Mouse (Mus musculus) stomach, postnatal 0 days (tissue): ENCODE results near the gene Zc3hav1. TPM values are rescaled to one million over a fixed set of nuclear protein-coding genes. Genes with fewer than 3 reads are reported as not detected.
A peak's percentile ranks its signal among the peaks of the same experiment; 100 is the strongest.

Experiments used
- ATAC-seq: fragments of 200-750 bp; cut with Nextera tagmentation; 2 replicates; pipeline ENCODE4 v1.8.0; 2017; ENCODE audit not compliant: low FRiP score, low TSS enrichment
- DNase-seq: peaks from one replicate; pipeline ENCODE4 v3.0.0-alpha.2; 2016; ENCODE audit warnings: low spot score
- H3K27ac ChIP-seq: fragments of 300-500 bp; sonication (generic); replicated peaks from 2 replicates; pipeline ENCODE4 v1.5.1; 2014; ENCODE audit warnings: mild to moderate bottlenecking, control low read depth
- H3K27me3 ChIP-seq: fragments of 300-500 bp; sonication (generic); 2 replicates; pipeline ENCODE4 v1.6.1; 2014; ENCODE audit warnings: low read length; ENCODE audit not compliant: control insufficient read depth, insufficient read depth
- H3K36me3 ChIP-seq: fragments of 300-500 bp; sonication (generic); 2 replicates; pipeline ENCODE4 v1.6.1; 2014; ENCODE audit warnings: low read length, mixed read lengths; ENCODE audit not compliant: control insufficient read depth, insufficient read depth
- H3K4me1 ChIP-seq: fragments of 300-500 bp; sonication (generic); replicated peaks from 2 replicates; pipeline ENCODE4 v1.6.1; 2014; ENCODE audit warnings: antibody characterized with exemption; ENCODE audit not compliant: control insufficient read depth, insufficient read depth
- H3K4me2 ChIP-seq: fragments of 300-500 bp; sonication (generic); replicated peaks from 2 replicates; pipeline ENCODE4 v1.6.1; 2014; ENCODE audit warnings: low read depth, mild to moderate bottlenecking, control low read depth, moderate library complexity
- H3K4me3 ChIP-seq: fragments of 300-500 bp; sonication (generic); 2 replicates; pipeline ENCODE4 v1.5.1; 2014; ENCODE audit warnings: low read depth, low read length, control low read depth
- H3K9ac ChIP-seq: fragments of 300-500 bp; sonication (generic); 2 replicates; pipeline ENCODE4 v1.6.1; 2014; ENCODE audit warnings: mild to moderate bottlenecking, low read length, control low read depth, mixed read lengths
- H3K9me3 ChIP-seq: fragments of 300-500 bp; sonication (generic); 2 replicates; pipeline ENCODE4 v1.6.1; 2016; ENCODE audit warnings: low read length; ENCODE audit not compliant: control insufficient read depth
- CTCF ChIP-seq: IDR thresholded peaks from 2 replicates; pipeline ENCODE4 v1.5.1; 2016; ENCODE audit warnings: antibody characterized with exemption, low read depth, mild to moderate bottlenecking, moderate library complexity
- EP300 ChIP-seq: optimal IDR thresholded peaks from 2 replicates; pipeline ENCODE3; 2016; ENCODE audit warnings: antibody characterized with exemption
- WGBS: fragments of 180-500 bp; shearing (Covaris S2); extraction: QIAGEN DNeasy Blood & Tissue Kit; methylation state at CpG from one replicate; pipeline ENCODE4 v1.1.7; 2014; 5-methylcytosine and 5-hydroxymethylcytosine counted together
- polyA plus RNA-seq: library from polyadenylated mRNA; unstranded; fragments of >200 nt; fragmentation: Nextera tagmentation; extraction: Ambion mirVana; gene quantifications from 2 replicates; pipeline ENCODE4 v1.2.1, GENCODE M21; 2015

The Zc3hav1 gene
- polyA plus RNA-seq, 1 experiment from 2014 or later, result 12.7 TPM

GRCm38 (mm10) chr6:38298246-38298635 is 56.2 kb downstream of the Zc3hav1 start:
- Histone ChIP-seq H3K27me3 (no peaks in the 10 kb centered on the region), H3K27ac (peak overlapping the region; percentile 92), H3K4me3 (peak overlapping the region; percentile 84), H3K9ac (peak overlapping the region; percentile 91), H3K4me1 (0 out of 2 replicates have a peak, but pooled peaks cover 2% of the 10 kb centered on the region), H3K9me3 (no peaks in the 10 kb centered on the region), H3K4me2 (peak overlapping the region; percentile 77), H3K36me3 (peaks cover 11% of the 10 kb centered on the region; the same call in 1 of the 2 replicates)
- DNase-seq (peak; percentile 24), ATAC-seq (no peak)
- WGBS, result under 1% methylated on average over 10 of the region's 10 CpGs
- TF ChIP-seq EP300, result no peak
- no peak for TF ChIP-seq CTCF

GRCm38 (mm10) chr6:38297580-38298245 is 56.7 kb downstream of the Zc3hav1 start:
- ATAC-seq, result no peak
- Histone ChIP-seq H3K9me3 (no peaks in the 10 kb centered on the region), H3K27ac (peak overlapping the region; percentile 92), H3K4me2 (peak overlapping the region; percentile 77), H3K4me3 (peak overlapping the region; percentile 84), H3K36me3 (peaks cover 11% of the 10 kb centered on the region), H3K27me3 (no peaks in the 10 kb centered on the region), H3K9ac (no peak overlapping the region; the same call in 1 of the 2 replicates), H3K4me1 (0 out of 2 replicates have a peak, but pooled peaks cover 2% of the 10 kb centered on the region)
- TF ChIP-seq CTCF (no peak), EP300 (no peak)
- WGBS, result 36% methylated on average over 12 of the region's 12 CpGs
- peak; percentile 14 for DNase-seq

- H3K9ac ChIP-seq, result no peak overlapping the region
- H3K4me2 ChIP-seq, result no peak overlapping the region
- no peaks in the 10 kb centered on the region for H3K9me3 ChIP-seq
- DNase-seq (no peak), ATAC-seq (no peak)
- peaks cover 14% of the 10 kb centered on the region for H3K36me3 ChIP-seq
- H3K27me3 ChIP-seq, result no peaks in the 10 kb centered on the region
- WGBS, result 68% methylated on average over 3 of the region's 3 CpGs
- H3K27ac ChIP-seq, result no peak overlapping the region
- peak; percentile 34; the same call in 1 of the 2 replicates for TF ChIP-seq CTCF
- no peak for TF ChIP-seq EP300
- no peaks in the 10 kb centered on the region for H3K4me1 ChIP-seq
- no peak overlapping the region for H3K4me3 ChIP-seq
Observed at GRCm38 (mm10) chr6:38293708-38294107, 60.7 kb downstream of the Zc3hav1 start.

GRCm38 (mm10) chr6:38292871-38293646 is 61.3 kb downstream of the Zc3hav1 start:
- DNase-seq (no peak), ATAC-seq (no peak)
- TF ChIP-seq EP300 (no peak), CTCF (no peak)
- 73% methylated on average over 11 of the region's 11 CpGs for WGBS
- Histone ChIP-seq H3K4me3 (no peak overlapping the region), H3K9me3 (no peaks in the 10 kb centered on the region), H3K27me3 (no peaks in the 10 kb centered on the region), H3K4me2 (no peak overlapping the region), H3K4me1 (no peaks in the 10 kb centered on the region), H3K27ac (no peak overlapping the region), H3K36me3 (peaks cover 14% of the 10 kb centered on the region), H3K9ac (no peak overlapping the region)

GRCm38 (mm10) chr6:38284422-38284821 is 70.0 kb downstream of the Zc3hav1 start:
- Histone ChIP-seq H3K4me1 (no peaks in the 10 kb centered on the region), H3K9ac (no peak overlapping the region), H3K9me3 (no peaks in the 10 kb centered on the region), H3K4me2 (no peak overlapping the region), H3K36me3 (peaks cover 5% of the 10 kb centered on the region; the same call in 1 of the 2 replicates), H3K27ac (no peak overlapping the region), H3K27me3 (no peaks in the 10 kb centered on the region), H3K4me3 (no peak overlapping the region)
- DNase-seq, result no peak
- no peak for TF ChIP-seq CTCF
- TF ChIP-seq EP300, result no peak
- WGBS, result 98% methylated on average over 19 of the region's 19 CpGs
- ATAC-seq, result no peak

- 61% methylated on average over 7 of the region's 7 CpGs for WGBS
- no peak overlapping the region for H3K9ac ChIP-seq
- no peak for ATAC-seq
Observed at GRCm38 (mm10) chr6:38264466-38264865, 89.9 kb downstream of the Zc3hav1 start.

More at GRCm38 (mm10) chr6:38264466-38264865, 89.9 kb downstream of the Zc3hav1 start:
- Histone ChIP-seq H3K4me3 (no peak overlapping the region), H3K4me1 (no peaks in the 10 kb centered on the region), H3K27me3 (no peaks in the 10 kb centered on the region), H3K36me3 (no peaks in the 10 kb centered on the region), H3K4me2 (no peak overlapping the region), H3K27ac (no peak overlapping the region), H3K9me3 (no peaks in the 10 kb centered on the region)
- no peak for DNase-seq
- TF ChIP-seq CTCF, result no peak
- TF ChIP-seq EP300, result no peak
